Mouse (Mus musculus): Measurements from ENCODE around the gene Rbmxl1.

- no peak for TF ChIP-seq CTCF (IDR thresholded peaks at IDR 0.05; ENCODE audit: low read depth, low read length)
- TF ChIP-seq TAL1 (conservative IDR thresholded peaks at IDR 0.05; ENCODE audit: low read depth, low read length): no peak
- TF ChIP-seq GATA1 (IDR thresholded peaks at IDR 0.05; ENCODE audit: borderline replicate concordance, low read length): no peak
- TF ChIP-seq POLR2AphosphoS5 (IDR thresholded peaks at IDR 0.05; ENCODE audit: insufficient replicate concordance, low read depth, low read length): no peak
Measured at GRCm38 (mm10) chr8:78477051-78477829, 31.5 kb downstream of the Rbmxl1 start.

Data from G1E (cell line).